Mouse (Mus musculus) CH12.LX (cell line): ENCODE data around the gene Tmem138. TPM values are rescaled to one million over a fixed set of nuclear protein-coding genes. Genes with fewer than 3 reads are reported as not detected.
A peak's percentile ranks its signal among the peaks of the same experiment; 100 is the strongest.

Experiments used
- DNase-seq: peaks from one replicate; pipeline ENCODE4 v3.0.0-alpha.2; 2013; ENCODE audit errors: extremely low read depth
- H3K27ac ChIP-seq: 2 replicates; pipeline ENCODE4 v1.5.1; 2012; ENCODE audit warnings: low read depth, mild to moderate bottlenecking, control low read depth, moderate library complexity; ENCODE audit not compliant: insufficient read depth
- H3K27me3 ChIP-seq: replicated peaks from 2 replicates; pipeline ENCODE3; 2012; ENCODE audit warnings: inconsistent platforms
- H3K36me3 ChIP-seq, 2 experiments: replicated peaks in 1 of 2; 2 replicates each; pipeline versions ENCODE3 to v1.6.1; 2012; ENCODE audit warnings: inconsistent platforms in 1 of 2, low read length in 1 of 2, mild to moderate bottlenecking in 1 of 2, mixed read lengths in 1 of 2, moderate library complexity in 1 of 2; ENCODE audit not compliant: control insufficient read depth in 1 of 2, insufficient read depth in 1 of 2
- H3K4me1 ChIP-seq, 2 experiments: 2 replicates each; pipeline ENCODE4 v1.6.1; 2012; ENCODE audit warnings: inconsistent platforms in 1 of 2, moderate library complexity in 1 of 2; ENCODE audit not compliant: insufficient read depth in 2 of 2, control insufficient read depth in 1 of 2
- H3K4me2 ChIP-seq: 2 replicates; pipeline ENCODE4 v1.6.1; 2012; ENCODE audit warnings: low read depth, mild to moderate bottlenecking, control low read depth; ENCODE audit not compliant: poor library complexity, insufficient read depth, severe bottlenecking
- H3K4me3 ChIP-seq, 3 experiments: fragments of 150-350 bp in 1 of 3; sonication (generic) in 1 of 3; replicated peaks in 1 of 3; 2 replicates each; pipeline versions ENCODE3 to v1.5.1; 2011 to 2012; ENCODE audit warnings: low read depth in 2 of 3, low read length in 2 of 3, mild to moderate bottlenecking in 2 of 3, moderate library complexity in 2 of 3, control low read depth in 1 of 3, improper control_type of control experiment in 1 of 3, inconsistent platforms in 1 of 3, mixed read lengths in 1 of 3; ENCODE audit not compliant: poor library complexity in 1 of 3
- H3K79me2 ChIP-seq: replicated peaks from 2 replicates; pipeline ENCODE4 v1.6.1; 2012; ENCODE audit warnings: mild to moderate bottlenecking, moderate library complexity; ENCODE audit not compliant: control insufficient read depth, poor library complexity, insufficient read depth, severe bottlenecking; ENCODE audit errors: extremely low read depth
- H3K9ac ChIP-seq: 2 replicates; pipeline ENCODE4 v1.6.1; 2012; ENCODE audit warnings: low read depth, mild to moderate bottlenecking, control low read depth, moderate library complexity; ENCODE audit not compliant: insufficient read depth
- H3K9me3 ChIP-seq: replicated peaks from 2 replicates; pipeline ENCODE3; 2012; ENCODE audit warnings: low read length, inconsistent platforms, mixed read lengths
- BHLHE40 ChIP-seq: IDR thresholded peaks from 2 replicates; pipeline ENCODE4 v1.6.1; 2011; ENCODE audit warnings: mild to moderate bottlenecking, low read depth, low read length, improper control_type of control experiment
- CHD1 ChIP-seq: IDR thresholded peaks from 2 replicates; pipeline ENCODE4 v1.6.1; 2012; ENCODE audit warnings: low read depth, low read length, improper control_type of control experiment, inconsistent platforms
- CHD2 ChIP-seq: IDR thresholded peaks from 2 replicates; pipeline ENCODE4 v1.6.1; 2011; ENCODE audit warnings: low read length, improper control_type of control experiment
- CTCF ChIP-seq, 2 experiments: IDR thresholded peaks in 1 of 2; conservative IDR thresholded peaks in 1 of 2; 2 replicates each; pipeline ENCODE4 v1.5.1; 2011 to 2012; ENCODE audit warnings: low read depth in 2 of 2, low read length in 2 of 2, improper control_type of control experiment in 1 of 2, inconsistent platforms in 1 of 2, mild to moderate bottlenecking in 1 of 2, moderate library complexity in 1 of 2
- E2F4 ChIP-seq: IDR thresholded peaks from 2 replicates; pipeline ENCODE4 v1.6.1; 2011; ENCODE audit warnings: low read depth, low read length, improper control_type of control experiment; ENCODE audit not compliant: insufficient replicate concordance
- ELF1 ChIP-seq: IDR thresholded peaks from 2 replicates; pipeline ENCODE4 v1.6.1; 2014; ENCODE audit warnings: low read depth, mild to moderate bottlenecking, inconsistent platforms, low read length, improper control_type of control experiment
- GABPA ChIP-seq: IDR thresholded peaks from 2 replicates; pipeline ENCODE4 v1.6.1; 2012; ENCODE audit warnings: low read depth, low read length, improper control_type of control experiment, inconsistent platforms; ENCODE audit not compliant: insufficient replicate concordance
- HCFC1 ChIP-seq: IDR thresholded peaks from 2 replicates; pipeline ENCODE4 v1.6.1; 2012; ENCODE audit warnings: low read depth, mild to moderate bottlenecking, inconsistent platforms, low read length, improper control_type of control experiment
- IRF4 ChIP-seq: IDR thresholded peaks from 2 replicates; pipeline ENCODE4 v1.6.1; 2014; ENCODE audit warnings: low read depth, mild to moderate bottlenecking, inconsistent platforms, low read length, improper control_type of control experiment
- JUN ChIP-seq: IDR thresholded peaks from 2 replicates; pipeline ENCODE4 v1.6.1; 2011; ENCODE audit warnings: low read depth, mild to moderate bottlenecking, low read length, improper control_type of control experiment, moderate library complexity; ENCODE audit not compliant: insufficient read depth
- JUND ChIP-seq: conservative IDR thresholded peaks from 2 replicates; pipeline ENCODE4 v1.6.1; 2011; ENCODE audit warnings: low read depth, low read length, improper control_type of control experiment
- KAT2A ChIP-seq: IDR thresholded peaks from 2 replicates; pipeline ENCODE4 v1.6.1; 2012; ENCODE audit warnings: low read length, improper control_type of control experiment, inconsistent platforms; ENCODE audit not compliant: insufficient replicate concordance
- MAFK ChIP-seq: IDR thresholded peaks from 2 replicates; pipeline ENCODE4 v1.6.1; 2011; ENCODE audit warnings: low read length, improper control_type of control experiment; ENCODE audit not compliant: insufficient replicate concordance
- MAX ChIP-seq: IDR thresholded peaks from 2 replicates; pipeline ENCODE4 v1.6.1; 2011; ENCODE audit warnings: low read length, improper control_type of control experiment
- MAZ ChIP-seq: IDR thresholded peaks from 2 replicates; pipeline ENCODE4 v1.6.1; 2012; ENCODE audit warnings: low read depth, mild to moderate bottlenecking, inconsistent platforms, low read length, improper control_type of control experiment, moderate library complexity
- MXI1 ChIP-seq: IDR thresholded peaks from 2 replicates; pipeline ENCODE4 v1.6.1; 2011; ENCODE audit warnings: mild to moderate bottlenecking, low read depth, low read length, improper control_type of control experiment
- MYC ChIP-seq: IDR thresholded peaks from 2 replicates; pipeline ENCODE4 v1.6.1; 2011; ENCODE audit warnings: low read depth, mild to moderate bottlenecking, improper control_type of control experiment, low read length
- NELFE ChIP-seq: IDR thresholded peaks from 2 replicates; pipeline ENCODE4 v1.6.1; 2011; ENCODE audit warnings: low read depth, low read length, improper control_type of control experiment
- NRF1 ChIP-seq: IDR thresholded peaks from 2 replicates; pipeline ENCODE4 v1.6.1; 2014; ENCODE audit warnings: low read depth, mild to moderate bottlenecking, inconsistent platforms, low read length, improper control_type of control experiment, moderate library complexity
- PAX5 ChIP-seq: IDR thresholded peaks from 2 replicates; pipeline ENCODE4 v1.6.1; 2012; ENCODE audit warnings: low read length, inconsistent platforms, mixed read lengths
- POLR2A ChIP-seq: IDR thresholded peaks from 2 replicates; pipeline ENCODE4 v1.6.1; 2011; ENCODE audit warnings: low read depth, mild to moderate bottlenecking, improper control_type of control experiment, low read length
- RAD21 ChIP-seq: IDR thresholded peaks from 2 replicates; pipeline ENCODE4 v1.6.1; 2011; ENCODE audit warnings: low read depth, mild to moderate bottlenecking, low read length, improper control_type of control experiment, moderate library complexity
- RCOR1 ChIP-seq: conservative IDR thresholded peaks from 2 replicates; pipeline ENCODE4 v1.6.1; 2012; ENCODE audit warnings: low read depth, mild to moderate bottlenecking, inconsistent platforms, low read length, improper control_type of control experiment
- SIN3A ChIP-seq: IDR thresholded peaks from 2 replicates; pipeline ENCODE4 v1.6.1; 2012; ENCODE audit warnings: low read length, improper control_type of control experiment, inconsistent platforms
- SMC3 ChIP-seq: IDR thresholded peaks from 2 replicates; pipeline ENCODE4 v1.6.1; 2011; ENCODE audit warnings: low read depth, low read length, improper control_type of control experiment
- TBP ChIP-seq: conservative IDR thresholded peaks from 2 replicates; pipeline ENCODE4 v1.6.1; 2011; ENCODE audit warnings: low read depth, low read length, improper control_type of control experiment
- UBTF ChIP-seq: IDR thresholded peaks from 2 replicates; pipeline ENCODE4 v1.6.1; 2012; ENCODE audit warnings: low read depth, mild to moderate bottlenecking, inconsistent platforms, low read length, improper control_type of control experiment, moderate library complexity
- ZKSCAN1 ChIP-seq: IDR thresholded peaks from 2 replicates; pipeline ENCODE4 v1.6.1; 2012; ENCODE audit warnings: low read depth, inconsistent platforms, low read length, improper control_type of control experiment, borderline replicate concordance
- ZMIZ1 ChIP-seq: IDR thresholded peaks from 2 replicates; pipeline ENCODE4 v1.6.1; 2012; ENCODE audit warnings: low read depth, mild to moderate bottlenecking, inconsistent platforms, low read length, improper control_type of control experiment
- ZNF384 ChIP-seq: IDR thresholded peaks from 2 replicates; pipeline ENCODE4 v1.6.1; 2012; ENCODE audit warnings: low read depth, low read length, improper control_type of control experiment, inconsistent platforms
- dilution Hi-C: fragments of 300-500 bp; cut with MboI; formaldehyde crosslinking; loops from 2 replicates; pipeline ENCODE4 v1.14.3; 2020; ENCODE audit warnings: low sequenced_read_pairs; ENCODE audit not compliant: extremely low pct_unique_long_range_greater_than_20kb, extremely low pct_ligation_motif_present
- in situ Hi-C: fragments of 300-500 bp; cut with MboI; formaldehyde crosslinking; loops from 3 replicates; pipeline ENCODE4 v1.14.3; 2019; ENCODE audit warnings: low sequenced_read_pairs, low pct_ligation_motif_present, low pct_unique_long_range_greater_than_20kb, mixed read lengths
- polyA plus RNA-seq: library from polyadenylated mRNA; unstranded; fragments of >175 nt; gene quantifications from 2 replicates; pipeline ENCODE4 v1.2.1, GENCODE M21; 2012; ENCODE audit warnings: low read depth; ENCODE audit not compliant: insufficient read length
- total RNA-seq, 2 experiments: library from RNA; depleted of rRNA; stranded (reverse); fragments of 300-350 nt in 1 of 2; fragments of >200 nt in 1 of 2; gene quantifications; 2 replicates each; pipeline ENCODE4 v1.2.3; 2012 to 2014

Gene Tmem138
- total and polyA plus RNA-seq, 3 experiments = 14.0 to 30.9 (median 14.7) TPM

GRCm38 (mm10) chr19:10604534-10604933 lies 27.4 kb upstream of the Tmem138 start:
- H3K4me3 ChIP-seq = peak overlapping the region; percentile 44 to 98 (median 65)
- H3K27ac ChIP-seq = peak overlapping the region; percentile 73
- peaks cover 35% of the 10 kb centered on the region for H3K79me2 ChIP-seq
- H3K9ac ChIP-seq = peak overlapping the region; percentile 86
- TF ChIP-seq SIN3A = no peak
- TF ChIP-seq RAD21 = no peak
- TF ChIP-seq ELF1 = no peak
- no peak for TF ChIP-seq CHD1
- TF ChIP-seq MYC = no peak
- no peak for TF ChIP-seq MAFK
- TF ChIP-seq KAT2A = no peak
- H3K36me3 ChIP-seq = peaks cover 24 to 42% of the 10 kb centered on the region in 2 experiments
- no peak for DNase-seq
- in situ Hi-C loops (loop anchor here (5.0 kb wide), 1 partner anchor 42 kb away; no protein-coding TSS in a partner anchor), dilution Hi-C loops (no loop called here)
- peaks cover 13 to 69% of the 10 kb centered on the region in 2 experiments for H3K4me1 ChIP-seq
- no peaks in the 10 kb centered on the region for H3K9me3 ChIP-seq
- H3K27me3 ChIP-seq = no peaks in the 10 kb centered on the region
- peak overlapping the region; percentile 85 for H3K4me2 ChIP-seq

DNA sequence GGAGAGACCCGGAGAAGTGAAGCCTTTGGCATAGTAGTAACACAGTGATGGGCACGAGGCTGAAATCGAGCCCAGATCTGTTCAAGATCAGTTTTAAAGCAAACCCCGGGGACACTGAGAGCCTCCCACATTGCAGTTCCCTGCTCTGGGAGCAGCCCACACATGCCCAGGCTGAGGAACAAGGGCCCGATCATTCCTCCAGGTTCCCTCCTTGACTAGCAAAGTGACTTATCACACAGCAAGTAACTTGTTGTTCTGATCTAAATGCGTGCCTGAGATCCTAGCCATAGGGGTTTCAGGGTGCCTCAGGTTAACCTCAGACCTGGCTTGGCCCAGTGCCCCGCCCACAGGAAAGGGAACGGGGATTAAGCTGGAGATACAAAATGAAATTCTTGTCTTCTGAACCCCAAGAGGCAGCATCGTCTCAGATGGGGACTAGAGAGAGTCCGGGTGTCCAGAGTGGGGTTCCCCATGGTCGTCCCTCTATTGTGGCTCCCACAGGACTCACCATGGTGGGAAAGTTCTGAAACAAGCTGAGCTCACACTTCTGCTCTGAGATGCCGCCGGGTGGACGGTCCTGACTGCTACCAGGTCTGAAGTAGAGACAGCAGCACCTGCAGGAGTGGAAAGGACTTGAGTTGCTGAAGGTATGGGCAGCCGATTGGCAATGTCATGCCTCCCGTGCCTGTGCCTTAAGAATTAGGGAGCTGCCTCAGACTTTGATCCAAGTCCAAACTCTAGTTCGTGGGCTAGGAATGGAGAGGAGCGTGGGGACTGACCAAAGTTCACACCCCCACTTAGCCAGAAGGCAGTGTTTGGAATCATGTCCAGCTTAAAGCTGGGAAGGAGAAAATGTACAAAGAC lies 26.7 kb upstream of the Tmem138 start:
- H3K27me3 ChIP-seq = no peaks in the 10 kb centered on the region
- peak overlapping the region; percentile 73 for H3K27ac ChIP-seq
- H3K9ac ChIP-seq = peak overlapping the region; percentile 86
- in situ Hi-C loops = loop anchor here (5.0 kb wide), 1 partner anchor 42 kb away; no protein-coding TSS in a partner anchor
- H3K4me1 ChIP-seq = peaks cover 13 to 70% of the 10 kb centered on the region in 2 experiments
- H3K79me2 ChIP-seq = peaks cover 33% of the 10 kb centered on the region
- DNase-seq = no peak
- H3K36me3 ChIP-seq = peaks cover 23 to 42% of the 10 kb centered on the region in 2 experiments
- dilution Hi-C loops = no loop called here
- H3K4me3 ChIP-seq = peak overlapping the region in 2 of 3 experiments; percentile 10 to 98
- H3K4me2 ChIP-seq = peak overlapping the region; percentile 85
- H3K9me3 ChIP-seq = no peaks in the 10 kb centered on the region
- TF ChIP-seq ZKSCAN1 = no peak
- TF ChIP-seq ZNF384 = no peak
- no peak for TF ChIP-seq E2F4
- TF ChIP-seq JUN = no peak
- peak; percentile 45; the same call in 1 of the 2 replicates for TF ChIP-seq SIN3A
- TF ChIP-seq POLR2A = 0 out of 2 replicates have a peak, but pooled peaks have one; percentile 16
- no peak for TF ChIP-seq UBTF
- TF ChIP-seq TBP = 0 out of 2 replicates have a peak, but pooled peaks have one; percentile 35
- no peak for TF ChIP-seq JUND
- no peak for TF ChIP-seq SMC3
- no peak; the same call in 1 of the 2 replicates for TF ChIP-seq MXI1
- TF ChIP-seq KAT2A = no peak
- no peak for TF ChIP-seq MAX
- TF ChIP-seq CTCF (conservative IDR thresholded peaks at IDR 0.05 in 1 of 2, IDR thresholded peaks at IDR 0.05 in 1 of 2; ENCODE audit: low read depth in 2 of 2, low read length in 2 of 2) = peak in 1 of 2 experiments; percentile 10; a peak in 1 of 4 replicates
- TF ChIP-seq BHLHE40 = no peak
- TF ChIP-seq MYC = no peak
- no peak for TF ChIP-seq NRF1
- TF ChIP-seq ELF1 = no peak
- TF ChIP-seq MAZ = no peak
- no peak for TF ChIP-seq NELFE
- TF ChIP-seq RCOR1 = no peak
- TF ChIP-seq ZMIZ1 = no peak
- no peak for TF ChIP-seq IRF4
- TF ChIP-seq PAX5 = no peak
- TF ChIP-seq CHD2 = no peak
- TF ChIP-seq MAFK = no peak
- no peak for TF ChIP-seq HCFC1
- TF ChIP-seq GABPA = no peak
- no peak for TF ChIP-seq CHD1
